Mouse (Mus musculus) cortical plate, adult 2 months (tissue): ENCODE measurements around the gene Gm42417.

Experiments used
- CTCF ChIP-seq: fragments of 200-500 bp; IDR thresholded peaks from 2 replicates; pipeline ENCODE4 v1.5.1; 2011; ENCODE audit warnings: mild to moderate bottlenecking, control low read depth, low read length; ENCODE audit not compliant: insufficient read depth; ENCODE audit errors: extremely low read depth
- POLR2A ChIP-seq: fragments of 200-500 bp; IDR thresholded peaks from 2 replicates; pipeline ENCODE4 v1.6.1; 2011; ENCODE audit warnings: mild to moderate bottlenecking, low read length, control low read depth; ENCODE audit not compliant: insufficient read depth; ENCODE audit errors: extremely low read depth

DNA sequence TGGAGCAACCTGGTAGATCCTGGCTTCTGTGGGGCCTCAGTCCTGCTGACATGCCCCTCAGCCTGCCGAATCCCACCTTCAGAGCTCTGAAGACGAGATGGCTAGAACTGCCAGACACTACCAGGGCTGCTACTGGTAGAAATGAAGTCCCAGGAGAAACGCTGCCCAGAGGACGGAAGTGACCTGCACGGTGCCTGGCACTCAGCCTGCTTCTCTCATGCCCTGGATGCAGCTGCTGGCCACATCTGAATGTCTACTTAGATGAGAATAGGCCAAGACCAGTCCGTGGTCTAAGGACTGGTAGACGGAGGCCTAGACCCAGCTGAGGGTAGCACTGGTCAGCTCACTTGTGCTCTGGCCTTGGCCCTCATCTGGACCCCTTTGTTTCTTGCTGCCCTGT, 8.3 kb downstream of the Gm42417 start:
- TF ChIP-seq CTCF (no peak), POLR2A (no peak)
